Mouse (Mus musculus): ENCODE results near the gene Ddx46.
"Not testable (repeated sequence)": the region's sequence is repeated elsewhere in the genome, so short reads cannot be mapped to it uniquely, and the experiment has no call there.

The Ddx46 gene

DNA sequence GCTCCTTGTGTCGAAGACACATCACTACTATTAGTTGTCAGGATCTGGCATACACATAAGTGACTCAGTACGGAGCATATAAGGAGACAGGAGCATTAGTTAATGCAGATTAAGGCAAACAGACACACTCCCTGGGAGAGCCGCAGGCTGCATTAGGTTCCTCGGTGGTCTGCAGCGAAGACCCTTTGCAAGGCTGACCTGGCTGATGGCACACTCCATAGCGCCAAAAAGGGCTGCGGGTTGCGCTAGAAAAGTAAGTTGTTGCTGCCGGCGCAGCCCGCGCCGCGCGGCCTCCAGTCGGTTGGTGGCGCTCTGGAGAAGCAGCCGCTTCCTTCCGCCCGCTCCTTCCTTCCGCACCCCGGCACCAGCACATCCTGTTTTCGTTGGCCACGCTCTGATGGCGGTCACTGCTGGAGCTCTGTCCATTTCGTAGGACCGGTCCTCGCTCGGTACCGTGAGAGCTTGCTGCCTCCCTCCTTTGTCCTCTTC is at the start of gene Ddx46:
TSS of gene Ddx46 (plus strand) at position 389 of the 489 bp plus-strand sequence.
- DNase-seq (ENCODE audit: low read depth, low spot score), result peak; percentile 61

- no peak for DNase-seq (ENCODE audit: low read depth, low spot score)
These were observed 42.8 kb upstream of the Ddx46 start for GRCm38 (mm10) chr13:55591961-55592490.

DNA sequence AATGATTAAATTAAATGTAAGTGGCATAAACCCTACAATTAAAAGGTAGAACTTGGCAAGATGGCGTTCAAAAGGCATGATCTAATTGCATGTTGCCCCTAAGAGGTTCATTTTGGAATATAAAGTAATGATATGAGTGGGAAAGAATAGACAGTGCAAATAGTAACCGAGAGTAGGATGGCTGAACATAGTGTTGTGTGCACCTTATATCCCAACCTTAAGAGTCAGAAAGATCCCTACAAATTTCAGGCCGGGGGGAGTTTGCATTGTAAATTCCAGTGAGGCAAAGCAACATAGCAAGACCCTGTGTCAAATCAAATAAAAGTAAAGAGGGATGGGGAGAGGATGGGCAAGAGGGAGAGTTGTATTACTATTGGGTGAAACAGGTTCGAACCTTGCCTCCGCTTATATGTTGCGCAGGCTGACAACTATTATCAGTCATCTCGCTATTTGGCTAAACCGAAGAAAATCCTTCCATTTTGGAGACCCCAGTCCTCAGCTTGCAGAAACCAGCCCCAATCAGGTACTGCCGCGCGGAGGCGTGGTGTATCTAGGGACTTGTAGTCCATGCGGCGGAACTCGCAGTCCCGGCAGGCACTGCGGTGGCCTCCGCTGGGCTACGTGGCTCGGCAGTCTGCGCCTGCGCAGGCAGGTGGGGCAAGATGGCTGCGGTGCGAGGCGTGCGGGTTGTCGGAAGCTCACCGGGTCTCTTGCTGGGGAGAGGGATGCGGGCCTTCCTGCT is 42.1 kb upstream of the Ddx46 start:
- DNase-seq (ENCODE audit: low read depth, low spot score), result peak; percentile 96

- no peak for DNase-seq (ENCODE audit: low read depth, low spot score)
These were observed 41.5 kb upstream of the Ddx46 start for GRCm38 (mm10) chr13:55593254-55593747.

DNA sequence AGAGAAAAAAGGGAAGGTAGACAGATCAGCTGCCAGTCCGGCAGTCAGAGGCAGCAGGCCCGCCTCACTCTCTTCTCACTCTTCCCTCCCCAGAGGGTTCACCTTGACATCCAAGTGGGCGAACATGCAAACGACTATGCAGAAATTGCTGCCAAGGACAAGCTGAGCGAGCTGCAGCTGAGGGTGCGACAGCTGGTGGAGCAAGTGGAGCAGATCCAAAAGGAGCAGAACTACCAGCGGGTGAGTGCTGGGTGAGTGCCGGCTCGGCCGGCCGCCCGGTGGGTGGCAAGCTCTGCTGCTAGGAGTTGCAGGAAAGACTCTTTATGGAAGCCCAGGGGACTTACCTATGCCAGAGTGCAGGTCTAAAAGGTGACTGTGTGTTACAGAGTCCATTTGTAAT is 39.5 kb upstream of the Ddx46 start:
- no peak for DNase-seq (ENCODE audit: low read depth, low spot score)

DNA sequence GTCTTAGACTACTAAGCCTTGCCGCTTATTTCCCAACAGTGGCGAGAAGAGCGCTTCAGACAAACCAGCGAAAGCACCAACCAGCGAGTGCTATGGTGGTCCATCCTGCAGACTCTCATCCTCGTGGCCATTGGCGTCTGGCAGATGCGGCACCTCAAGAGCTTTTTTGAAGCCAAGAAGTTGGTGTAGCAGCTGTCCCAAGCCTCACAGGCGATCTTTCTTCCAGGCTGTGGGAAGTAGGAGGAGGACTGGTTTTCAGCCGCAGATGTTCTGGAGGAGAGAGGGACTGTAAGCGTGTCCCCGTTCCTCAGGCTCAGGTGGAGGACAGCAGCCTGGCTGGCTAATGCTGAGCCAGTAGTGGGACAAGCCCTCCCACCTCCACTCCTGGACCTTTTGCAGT is 38.0 kb upstream of the Ddx46 start:
- no peak for DNase-seq (ENCODE audit: low read depth, low spot score)

DNA sequence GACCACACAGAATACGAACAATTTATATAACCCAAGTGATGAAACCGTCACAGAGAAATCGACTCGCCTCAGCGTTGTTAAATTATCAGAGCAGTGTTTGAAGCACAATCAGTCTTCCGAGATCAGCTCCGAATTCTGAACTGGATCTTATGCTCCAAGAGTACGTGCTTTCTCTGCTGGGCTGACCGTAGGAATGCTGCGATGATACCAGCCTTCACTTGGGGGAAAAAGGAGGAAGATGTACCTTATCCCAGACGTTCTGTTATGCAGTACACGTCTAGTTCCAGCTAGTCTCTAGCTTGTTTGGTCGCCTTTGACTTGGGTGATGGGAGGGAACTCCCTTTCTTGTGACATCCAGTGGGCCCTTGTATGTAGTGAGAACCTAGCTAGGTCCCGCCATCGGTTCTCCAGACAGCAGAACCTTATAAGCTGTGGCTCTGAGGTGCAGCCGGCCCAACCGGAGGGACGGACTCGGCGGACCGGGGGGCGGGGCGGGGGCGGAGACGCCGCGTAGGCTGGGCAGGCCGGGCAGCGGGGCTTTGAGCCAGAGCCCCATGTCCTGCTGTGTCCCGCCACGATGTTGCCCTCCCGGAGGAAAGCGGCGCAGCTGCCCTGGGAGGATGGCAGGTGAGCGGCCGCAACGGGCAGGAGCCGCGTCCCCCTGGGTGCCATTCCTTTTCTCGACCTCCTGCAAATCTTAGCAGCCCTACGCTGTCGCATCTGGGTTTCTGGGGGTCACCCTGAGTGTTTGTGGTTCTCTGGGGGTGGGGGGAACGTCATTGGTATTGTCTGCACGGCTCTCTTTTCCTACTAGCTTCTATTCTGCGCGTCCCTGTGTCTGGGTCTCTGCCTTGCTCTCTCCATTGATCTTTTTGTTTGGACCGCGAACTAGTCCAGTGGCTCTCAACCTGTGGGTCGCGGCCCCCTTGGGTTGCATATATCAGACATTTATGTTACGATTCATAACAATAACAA is 35.0 kb upstream of the Ddx46 start, which contains the start of gene B4galt7:
TSS of gene B4galt7 (plus strand) at position 331 of the 975 bp plus-strand sequence.
- DNase-seq (ENCODE audit: low read depth, low spot score), result no peak

DNA sequence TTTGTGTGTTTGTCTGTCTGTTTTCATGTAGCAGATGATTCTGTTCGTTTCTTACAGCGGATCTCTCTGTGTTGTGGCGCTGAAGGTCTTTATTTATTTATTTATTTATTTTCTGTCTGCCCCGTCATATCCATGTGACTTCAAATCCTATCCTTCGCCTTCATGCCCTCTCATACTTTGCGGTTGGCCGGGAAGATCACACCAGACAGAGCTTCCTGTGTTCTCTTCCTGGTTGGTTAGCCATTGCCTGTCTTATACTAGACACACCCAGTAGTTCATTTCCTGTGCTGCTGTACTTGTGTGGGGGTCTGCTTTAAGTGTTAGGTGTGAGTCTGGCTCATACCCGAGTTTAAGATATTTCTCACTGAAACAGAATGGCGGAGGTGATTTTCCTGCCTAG is 34.2 kb upstream of the Ddx46 start:
- no peak for DNase-seq (ENCODE audit: low read depth, low spot score)

- DNase-seq (ENCODE audit: low read depth, low spot score), result no peak
These were observed 33.2 kb upstream of the Ddx46 start for GRCm38 (mm10) chr13:55601611-55602010.

- DNase-seq (ENCODE audit: low read depth, low spot score), result no peak
These were observed 30.2 kb upstream of the Ddx46 start for GRCm38 (mm10) chr13:55604606-55605005.

DNA sequence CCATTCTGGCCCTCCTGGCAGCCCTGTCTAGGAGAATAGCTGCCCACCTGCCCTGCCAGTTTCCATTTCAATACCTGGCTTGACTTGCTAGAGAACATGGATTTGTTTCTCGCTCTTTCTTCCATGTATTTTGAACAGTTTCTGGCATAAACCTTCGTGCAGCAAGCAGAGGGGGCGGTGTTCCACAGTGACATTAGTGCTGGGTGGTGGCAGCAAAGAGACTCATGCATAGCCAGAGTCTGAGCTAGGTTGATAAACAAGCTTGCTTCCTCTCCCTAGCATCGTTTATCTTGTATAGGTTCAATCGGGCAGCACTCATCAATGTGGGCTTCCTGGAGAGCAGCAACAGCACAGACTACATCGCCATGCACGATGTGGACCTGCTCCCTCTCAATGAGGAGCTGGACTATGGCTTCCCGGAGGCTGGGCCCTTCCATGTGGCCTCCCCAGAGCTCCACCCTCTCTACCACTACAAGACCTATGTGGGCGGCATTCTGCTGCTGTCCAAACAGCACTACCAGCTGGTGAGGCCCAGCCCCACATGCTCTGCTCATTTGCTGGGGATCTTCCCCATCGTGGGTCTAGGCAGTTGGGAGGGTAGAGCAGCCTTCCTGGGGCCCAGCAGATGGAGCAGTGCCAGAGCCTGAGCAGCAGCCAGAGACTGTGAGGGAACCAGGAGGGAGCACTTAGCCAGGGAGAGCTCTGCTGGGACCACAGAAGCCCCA is 27.8 kb upstream of the Ddx46 start:
- no peak for DNase-seq (ENCODE audit: low read depth, low spot score)

- DNase-seq (ENCODE audit: low read depth, low spot score), result no peak
These were observed 27.2 kb upstream of the Ddx46 start for GRCm38 (mm10) chr13:55607624-55608006.

- no peak for DNase-seq (ENCODE audit: low read depth, low spot score)
These were observed 22.8 kb upstream of the Ddx46 start for GRCm38 (mm10) chr13:55611996-55612395.

DNA sequence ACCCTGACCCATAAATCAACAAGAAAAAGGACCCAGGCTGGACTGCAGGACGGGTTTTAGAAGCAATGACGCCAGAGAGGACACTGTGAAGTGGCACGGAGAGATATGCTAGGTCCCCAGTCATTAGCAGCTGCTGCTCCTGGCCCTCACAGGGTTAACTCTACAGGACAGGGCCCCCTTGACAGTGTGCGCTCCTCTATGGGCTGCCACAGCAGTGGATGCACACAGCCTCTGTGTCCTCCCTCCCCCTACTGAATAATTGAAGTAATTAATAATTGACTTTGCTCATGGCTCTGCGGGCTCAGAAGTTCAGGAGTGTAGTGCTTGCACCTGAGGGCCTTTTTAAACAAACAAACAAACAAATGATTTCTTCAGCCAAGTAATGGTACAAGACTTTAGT is 21.4 kb upstream of the Ddx46 start:
- no peak for DNase-seq (ENCODE audit: low read depth, low spot score)

GRCm38 (mm10) chr13:55619328-55619727 is 15.5 kb upstream of the Ddx46 start:
- DNase-seq (ENCODE audit: low read depth, low spot score), result no peak

DNA sequence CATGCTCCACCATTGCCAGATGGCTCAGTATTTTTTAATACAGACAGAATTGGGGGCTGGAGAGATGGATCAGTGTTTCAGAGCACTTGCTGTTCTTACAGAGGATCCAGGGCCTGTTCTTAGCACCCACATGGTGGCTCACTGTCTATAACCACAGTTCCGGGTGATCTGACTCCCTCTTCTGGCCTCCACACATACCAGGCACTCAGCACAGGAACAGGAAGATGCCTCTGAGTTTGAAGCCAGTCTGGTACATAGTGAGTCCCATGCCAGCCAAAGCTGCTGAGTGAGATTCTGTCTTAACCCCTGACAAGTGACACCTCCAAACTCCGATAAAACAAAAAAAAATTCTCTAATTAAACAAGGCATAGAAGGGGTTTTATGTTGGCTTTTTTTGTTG is 14.6 kb upstream of the Ddx46 start:
- DNase-seq (ENCODE audit: low read depth, low spot score), result no peak

- not testable (repeated sequence) for DNase-seq (ENCODE audit: low read depth, low spot score)
These were observed 12.6 kb upstream of the Ddx46 start for GRCm38 (mm10) chr13:55622156-55622648.

DNA sequence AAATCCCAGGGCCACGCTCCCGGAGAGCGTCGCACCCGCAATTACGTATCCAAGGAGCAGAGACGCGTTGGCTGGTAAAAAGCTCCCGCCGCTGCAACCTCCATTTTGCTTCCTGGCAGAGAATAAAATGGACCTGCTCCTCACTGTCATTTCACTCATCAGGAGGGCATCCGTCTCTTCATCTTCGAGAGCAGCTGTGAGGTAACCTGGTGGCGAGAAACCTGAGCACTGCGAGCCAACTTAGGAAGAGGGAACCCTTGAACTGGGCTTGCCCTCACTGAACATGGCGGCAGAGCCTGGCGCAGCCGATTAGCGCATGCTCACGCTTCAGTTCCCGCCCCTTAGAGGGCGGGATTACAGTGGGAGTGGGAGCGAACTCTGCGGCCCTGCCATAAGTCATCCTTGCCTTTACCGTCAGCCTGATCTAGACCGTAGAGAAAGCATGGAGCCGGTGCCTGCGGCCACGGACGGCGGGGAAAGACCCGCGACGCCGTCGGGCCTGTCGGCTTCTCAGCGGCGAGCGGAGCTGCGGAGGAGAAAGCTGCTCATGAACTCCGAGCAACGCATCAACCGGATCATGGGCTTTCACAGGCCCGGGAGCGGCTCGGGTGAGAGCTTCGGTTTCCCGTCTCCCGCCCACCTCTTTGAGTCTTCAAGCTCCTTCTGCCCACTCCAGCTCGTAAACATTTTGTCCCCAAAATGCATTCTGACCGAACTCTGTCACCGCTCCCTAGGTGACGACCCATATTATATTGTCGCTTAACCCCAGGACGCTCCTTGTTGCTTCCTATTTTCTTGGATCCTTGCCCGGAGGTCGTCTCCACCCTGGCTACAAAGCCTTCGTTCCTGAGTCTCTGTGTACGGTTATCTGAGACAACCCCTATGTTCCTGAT is 11.9 kb upstream of the Ddx46 start, which contains the start of gene Caml:
TSS of gene Caml (plus strand) at position 357 of the 893 bp plus-strand sequence.
- peak; percentile 86 for DNase-seq (ENCODE audit: low read depth, low spot score)

DNA sequence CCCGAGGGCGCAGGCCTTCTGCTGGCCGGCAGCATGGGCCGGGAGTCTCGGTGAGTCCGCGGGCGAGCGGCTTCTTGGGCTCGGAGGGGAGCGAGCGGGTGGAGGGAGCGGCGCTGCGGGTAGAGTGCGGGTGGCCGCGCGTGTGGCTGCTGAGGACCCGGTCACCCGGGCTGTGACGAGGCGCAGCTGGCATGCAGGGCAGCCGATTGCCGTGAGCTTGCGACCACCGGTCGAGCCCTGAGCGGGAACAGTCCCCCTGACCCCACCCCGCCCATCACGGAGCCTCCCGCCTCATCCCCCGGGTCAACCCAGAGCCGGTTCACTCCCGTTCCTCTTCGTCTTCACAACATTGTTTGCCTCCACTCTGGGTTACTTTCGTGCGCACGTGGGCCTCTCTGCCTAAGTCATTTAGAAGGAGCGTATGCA is 332 bp downstream of the Ddx46 start:
- no peak for DNase-seq (ENCODE audit: low read depth, low spot score)
